Mouse (Mus musculus) embryonic facial prominence, embryonic 13.5 days (tissue): Measurements from ENCODE around the gene Cpt1b. TPM values are rescaled to one million over a fixed set of nuclear protein-coding genes. Genes with fewer than 3 reads are reported as not detected.
"Not testable (repeated sequence)": the region's sequence is repeated elsewhere in the genome, so short reads cannot be mapped to it uniquely, and the experiment has no call there.

Source experiments
- ATAC-seq: fragments of 200-750 bp; cut with Nextera tagmentation; 2 replicates; pipeline ENCODE4 v1.8.0; 2017; ENCODE audit warnings: low read depth; ENCODE audit not compliant: insufficient number of reproducible peaks, insufficient read depth, low FRiP score, low TSS enrichment
- H3K27ac ChIP-seq: fragments of 300-500 bp; sonication (generic); 2 replicates; pipeline ENCODE4 v1.5.1; 2015; ENCODE audit warnings: moderate library complexity, mild to moderate bottlenecking, inconsistent platforms
- H3K27me3 ChIP-seq: fragments of 300-500 bp; sonication (generic); 2 replicates; pipeline ENCODE4 v1.6.1; 2015; ENCODE audit warnings: mild to moderate bottlenecking, inconsistent platforms
- H3K36me3 ChIP-seq: fragments of 300-500 bp; sonication (generic); 2 replicates; pipeline ENCODE4 v1.6.1; 2015; ENCODE audit warnings: mild to moderate bottlenecking, inconsistent platforms
- H3K4me1 ChIP-seq: fragments of 300-500 bp; sonication (generic); 2 replicates; pipeline ENCODE4 v1.6.1; 2015; ENCODE audit warnings: inconsistent platforms
- H3K4me2 ChIP-seq: fragments of 300-500 bp; sonication (generic); 2 replicates; pipeline ENCODE4 v1.6.1; 2015; ENCODE audit warnings: moderate library complexity, mild to moderate bottlenecking, inconsistent platforms
- H3K4me3 ChIP-seq: fragments of 300-500 bp; sonication (generic); 2 replicates; pipeline ENCODE4 v1.5.1; 2015; ENCODE audit warnings: mild to moderate bottlenecking, inconsistent platforms
- H3K9ac ChIP-seq: fragments of 300-500 bp; sonication (generic); 2 replicates; pipeline ENCODE4 v1.6.1; 2015; ENCODE audit warnings: mild to moderate bottlenecking, inconsistent platforms
- H3K9me3 ChIP-seq: fragments of 300-500 bp; sonication (generic); 2 replicates; pipeline ENCODE4 v1.6.1; 2016; ENCODE audit warnings: inconsistent platforms
- WGBS: fragments of 180-500 bp; shearing (Covaris S2); methylation state at CpG from one replicate; pipeline ENCODE4 v1.1.7; 2015; ENCODE audit warnings: mixed read lengths; 5-methylcytosine and 5-hydroxymethylcytosine counted together
- polyA plus RNA-seq: library from polyadenylated mRNA; unstranded; fragments of >200 nt; fragmentation: Nextera tagmentation; extraction: Ambion mirVana; gene quantifications from 2 replicates; pipeline ENCODE4 v1.2.1, GENCODE M21; 2015

Gene Cpt1b
- polyA plus RNA-seq, 1 experiment from 2014 or later: 0.55 TPM

DNA sequence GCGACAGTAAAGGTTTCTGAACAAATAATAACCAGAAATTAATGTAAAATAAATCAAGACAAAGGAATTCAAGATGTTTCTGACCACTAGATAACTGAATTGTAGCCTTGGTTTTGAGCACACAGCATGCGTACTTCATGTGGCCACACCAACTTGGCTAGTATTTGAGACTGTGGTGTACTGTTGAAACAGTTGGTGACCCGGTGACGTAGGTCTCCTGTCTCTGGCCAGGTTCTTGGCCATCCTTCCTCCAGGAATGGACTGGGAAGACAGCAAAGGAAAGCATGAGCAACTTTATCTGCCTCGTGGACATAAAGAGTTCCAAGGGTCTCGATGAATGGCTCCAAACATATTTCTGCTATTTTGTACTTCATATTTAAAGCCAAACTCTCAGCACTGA is 6.1 kb upstream of the Cpt1b start:
- Histone ChIP-seq H3K27me3 (no peaks in the 10 kb centered on the region), H3K4me3 (no peak overlapping the region), H3K36me3 (peaks cover 12% of the 10 kb centered on the region), H3K4me2 (no peak overlapping the region), H3K27ac (no peak overlapping the region), H3K9ac (no peak overlapping the region), H3K9me3 (no peaks in the 10 kb centered on the region), H3K4me1 (peaks cover 9% of the 10 kb centered on the region)
- WGBS: 92% methylated on average over 6 of the region's 6 CpGs
- no peak for ATAC-seq

DNA sequence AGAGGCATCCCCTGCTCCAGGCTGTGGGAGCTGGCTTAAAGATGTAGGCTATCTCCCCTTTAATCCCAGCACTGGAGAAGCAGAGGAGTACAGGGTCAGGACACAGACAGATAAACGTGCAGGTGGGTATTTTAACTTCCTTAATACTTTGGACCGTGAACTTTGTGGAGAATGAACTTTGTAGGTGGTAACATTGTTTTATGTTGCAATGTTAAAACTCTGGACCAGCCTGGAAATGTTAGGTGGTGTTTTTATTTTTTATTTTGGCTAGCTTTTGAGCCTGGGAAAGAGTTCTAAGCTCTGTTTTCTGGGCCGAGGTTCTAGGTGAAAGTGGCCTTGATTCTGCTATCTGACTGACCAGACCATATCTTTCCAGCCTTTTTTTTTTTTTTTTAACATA is 5.6 kb upstream of the Cpt1b start:
- Histone ChIP-seq H3K9me3 (no peaks in the 10 kb centered on the region), H3K9ac (no peak overlapping the region), H3K4me1 (peaks cover 9% of the 10 kb centered on the region), H3K36me3 (peaks cover 18% of the 10 kb centered on the region), H3K4me3 (no peak overlapping the region), H3K27ac (no peak overlapping the region), H3K27me3 (no peaks in the 10 kb centered on the region), H3K4me2 (no peak overlapping the region)
- ATAC-seq: no peak
- WGBS: 87% methylated on average over 3 of the region's 3 CpGs

DNA sequence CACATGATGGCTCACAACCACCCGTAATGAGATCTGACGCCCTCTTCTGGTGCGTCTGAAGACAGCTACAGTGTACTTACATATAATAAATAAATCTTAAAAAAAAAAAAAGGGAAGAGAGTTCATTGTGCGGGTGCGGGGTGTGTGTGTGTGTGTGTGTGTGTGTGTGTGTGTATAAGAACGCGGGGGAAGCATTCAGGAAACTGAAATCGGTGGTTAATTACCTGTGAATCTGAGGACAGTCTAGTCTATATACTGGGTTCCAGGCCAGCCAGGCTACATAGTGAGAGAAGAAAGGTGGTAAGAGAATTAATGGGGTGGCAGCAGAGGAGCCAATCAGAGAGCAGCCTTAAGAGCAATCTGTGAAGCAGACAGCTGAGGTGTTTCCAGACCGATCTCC is 5.1 kb upstream of the Cpt1b start:
- Histone ChIP-seq H3K4me2 (peak overlapping the region; percentile 73; the same call in 1 of the 2 replicates), H3K36me3 (peaks cover 23% of the 10 kb centered on the region), H3K4me1 (peaks cover 12% of the 10 kb centered on the region)
- 80% methylated on average over 9 of the region's 9 CpGs for WGBS
- H3K27me3 ChIP-seq, H3K9me3 ChIP-seq, ATAC-seq, H3K4me3 ChIP-seq, H3K27ac ChIP-seq, H3K9ac ChIP-seq: not testable (repeated sequence)

DNA sequence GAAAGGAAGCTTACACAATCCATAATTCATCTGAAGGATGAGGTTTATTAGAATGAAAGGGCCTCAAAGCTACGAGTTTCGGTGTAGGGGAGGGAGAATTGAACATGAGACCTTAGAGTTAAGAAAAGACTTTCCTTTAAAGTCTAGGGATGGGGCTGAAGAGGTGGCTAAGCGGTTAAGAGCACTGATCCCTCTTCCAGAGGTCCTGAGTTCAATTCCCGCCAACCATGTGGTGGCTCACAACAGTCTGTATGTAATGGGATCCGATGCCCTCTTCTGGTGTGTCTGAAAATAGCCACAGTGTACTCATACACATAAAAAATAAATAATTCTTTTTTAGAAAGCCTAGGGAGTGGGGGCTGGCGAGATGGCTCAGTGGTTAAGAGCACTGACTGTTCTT is 4.7 kb upstream of the Cpt1b start:
- Histone ChIP-seq H3K27ac (peak overlapping the region; percentile 98), H3K4me3 (peak overlapping the region; percentile 81), H3K27me3 (no peaks in the 10 kb centered on the region), H3K9ac (peak overlapping the region; percentile 81), H3K4me1 (peaks cover 16% of the 10 kb centered on the region), H3K9me3 (no peaks in the 10 kb centered on the region), H3K36me3 (peaks cover 25% of the 10 kb centered on the region), H3K4me2 (peak overlapping the region; percentile 73)
- 45% methylated on average over 6 of the region's 6 CpGs for WGBS
- ATAC-seq: no peak

DNA sequence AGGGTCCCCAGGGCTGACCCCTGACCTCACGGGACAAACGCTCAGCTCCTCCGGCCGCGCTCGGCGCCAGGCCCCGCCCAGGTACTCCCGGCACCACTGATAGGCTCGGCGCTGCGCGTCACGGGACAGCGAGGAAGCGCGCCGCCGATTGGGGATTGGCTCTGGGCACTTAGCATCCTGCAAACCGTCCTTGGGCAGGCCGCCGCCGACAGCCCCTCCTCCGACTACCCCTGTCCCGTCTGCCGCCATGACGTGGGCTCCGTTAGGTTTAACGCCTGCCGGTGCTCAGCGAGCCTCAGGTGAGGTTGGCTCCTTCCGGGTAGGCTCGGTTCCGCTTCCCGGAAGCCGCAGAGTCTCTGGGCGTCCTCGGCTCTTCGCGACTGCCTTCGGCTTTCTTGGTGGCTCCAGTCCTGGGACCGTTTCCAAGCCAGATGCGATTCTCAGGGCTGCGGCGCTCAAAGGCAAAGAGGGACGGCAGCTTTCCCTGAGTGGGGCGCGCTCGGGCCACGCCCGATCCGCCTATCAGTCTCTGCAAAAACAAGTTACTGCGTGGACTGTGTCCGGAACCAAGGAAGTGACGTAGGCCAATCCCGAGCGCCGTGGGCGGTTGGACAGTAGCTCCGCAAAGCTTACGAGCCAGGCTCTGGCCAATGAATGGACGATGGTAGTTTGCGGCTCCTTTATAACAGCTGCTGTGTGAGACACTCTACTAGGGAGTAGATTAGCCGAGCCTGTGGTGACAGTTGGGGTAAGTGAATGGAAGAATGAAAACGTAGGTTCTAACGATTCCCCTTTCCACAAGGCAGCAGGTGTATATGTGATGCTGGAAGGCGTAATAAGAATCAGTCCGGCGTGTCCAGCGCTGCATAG is 3.9 kb upstream of the Cpt1b start, which contains the start of the genes C730034F03Rik, Gm44502 and Chkb:
Gene C730034F03Rik, plus strand, starts transcription at position 238 of the 870 bp plus-strand sequence.
Gene Gm44502, minus strand, starts transcription at position 345 of the 870 bp plus-strand sequence.
Gene Chkb, minus strand, starts transcription at position 557 of the 870 bp plus-strand sequence.
- Histone ChIP-seq H3K9me3 (no peaks in the 10 kb centered on the region), H3K27me3 (no peaks in the 10 kb centered on the region), H3K4me2 (peak within 1 kb of the TSS; percentile 73), H3K27ac (peak within 1 kb of the TSS; percentile 98), H3K4me1 (peaks cover 16% of the 10 kb centered on the region), H3K9ac (peak within 1 kb of the TSS; percentile 81), H3K4me3 (peak within 1 kb of the TSS; percentile 81), H3K36me3 (peaks cover 26% of the 10 kb centered on the region)
- WGBS: under 1% methylated on average over 70 of the region's 70 CpGs
- peak; percentile 89 for ATAC-seq

DNA sequence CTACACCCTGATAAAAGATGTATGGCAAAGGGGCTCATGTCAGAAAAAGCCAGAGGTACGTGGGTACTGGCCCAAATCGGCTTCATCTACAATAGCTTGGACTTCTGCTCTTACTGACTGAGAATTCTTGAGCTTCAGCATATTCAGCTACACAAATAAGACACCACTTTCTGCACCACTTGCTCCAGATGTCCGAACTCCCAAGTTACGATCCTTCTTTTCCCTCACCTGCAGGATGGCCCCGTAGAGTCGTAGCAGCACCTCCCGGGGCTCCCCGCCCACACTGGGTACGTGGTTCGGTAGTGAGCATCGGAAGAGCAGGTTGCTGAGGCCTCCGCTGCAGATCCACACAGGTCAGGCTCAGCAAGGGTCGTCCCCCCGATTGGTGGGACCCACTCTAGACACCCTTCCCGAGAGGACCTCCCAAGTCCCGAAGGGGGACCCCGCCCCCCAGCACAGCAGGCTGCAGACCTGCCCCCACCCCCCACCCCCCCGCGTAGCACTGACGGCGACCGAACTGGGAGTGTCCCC is 3.2 kb upstream of the Cpt1b start:
- ATAC-seq: peak; percentile 33
- peak overlapping the region; percentile 98 for H3K27ac ChIP-seq
- no peaks in the 10 kb centered on the region for H3K9me3 ChIP-seq
- no peaks in the 10 kb centered on the region for H3K27me3 ChIP-seq
- WGBS: 4% methylated on average over 21 of the region's 22 CpGs
- peak overlapping the region; percentile 73 for H3K4me2 ChIP-seq
- peaks cover 33% of the 10 kb centered on the region for H3K36me3 ChIP-seq
- H3K9ac ChIP-seq: peak overlapping the region; percentile 81
- H3K4me1 ChIP-seq: peaks cover 16% of the 10 kb centered on the region
- peak overlapping the region; percentile 81 for H3K4me3 ChIP-seq

DNA sequence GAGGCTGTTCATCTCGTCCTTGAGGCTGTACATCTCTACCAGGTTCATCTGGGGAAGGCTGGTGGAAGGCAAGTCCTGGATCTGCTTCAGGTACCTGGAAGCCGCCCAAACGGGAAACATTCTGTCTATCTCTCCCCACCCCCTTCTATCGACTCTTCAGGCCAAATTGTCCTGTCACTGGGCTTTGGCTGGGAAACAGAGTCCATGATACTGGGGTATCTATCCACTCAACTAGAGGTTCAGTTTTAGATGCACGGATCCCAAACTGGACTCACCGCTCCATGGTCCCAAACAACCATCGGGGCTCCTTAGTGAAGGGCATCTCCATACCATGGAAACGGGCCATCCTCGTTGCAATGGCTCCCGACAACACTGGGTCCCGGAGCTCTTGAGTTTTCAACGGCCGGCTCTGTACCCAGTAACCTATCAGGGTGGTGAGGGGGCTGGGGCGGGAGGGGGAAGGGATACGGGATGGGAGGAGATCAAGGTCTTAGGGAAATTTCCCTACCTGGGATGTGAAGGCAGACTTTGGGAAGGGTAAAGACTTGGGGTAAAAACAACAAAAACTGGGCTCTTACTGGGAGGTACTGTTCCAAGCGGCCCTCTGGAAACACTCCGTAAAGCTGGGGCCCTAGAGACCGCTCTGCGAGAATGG is 2.6 kb upstream of the Cpt1b start:
- Histone ChIP-seq H3K9me3 (no peaks in the 10 kb centered on the region), H3K4me3 (peak overlapping the region; percentile 81), H3K9ac (peak overlapping the region; percentile 81), H3K4me1 (peaks cover 16% of the 10 kb centered on the region), H3K27ac (no peak overlapping the region), H3K4me2 (peak overlapping the region; percentile 73), H3K27me3 (no peaks in the 10 kb centered on the region), H3K36me3 (peaks cover 36% of the 10 kb centered on the region)
- WGBS: 85% methylated on average over 19 of the region's 19 CpGs
- no peak for ATAC-seq

DNA sequence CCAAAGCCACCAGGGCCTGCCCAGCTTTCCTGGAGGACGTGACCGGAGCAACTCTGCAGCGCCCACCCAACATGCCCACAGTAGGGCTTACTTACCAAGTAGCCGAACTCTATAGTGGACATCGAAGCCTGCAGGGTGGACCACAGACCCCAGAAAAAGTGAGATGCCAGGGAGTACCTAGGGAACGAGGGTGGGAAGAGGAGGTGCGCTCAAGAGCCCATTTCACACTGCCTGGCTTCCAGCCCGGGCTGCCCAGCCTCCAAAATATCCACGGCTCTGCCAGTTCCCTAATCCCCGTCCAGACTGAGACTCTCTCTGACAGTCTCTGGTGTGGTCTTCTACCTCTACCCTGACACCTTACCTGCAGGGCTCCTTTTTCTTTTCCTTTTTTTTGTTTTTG is 1.1 kb upstream of the Cpt1b start:
- no peak overlapping the region for H3K9ac ChIP-seq
- H3K27me3 ChIP-seq: no peaks in the 10 kb centered on the region
- H3K27ac ChIP-seq: no peak overlapping the region
- H3K4me3 ChIP-seq: no peak overlapping the region
- peaks cover 16% of the 10 kb centered on the region for H3K4me1 ChIP-seq
- peaks cover 36% of the 10 kb centered on the region for H3K36me3 ChIP-seq
- WGBS: 91% methylated on average over 10 of the region's 10 CpGs
- no peaks in the 10 kb centered on the region for H3K9me3 ChIP-seq
- no peak for ATAC-seq
- H3K4me2 ChIP-seq: no peak overlapping the region

DNA sequence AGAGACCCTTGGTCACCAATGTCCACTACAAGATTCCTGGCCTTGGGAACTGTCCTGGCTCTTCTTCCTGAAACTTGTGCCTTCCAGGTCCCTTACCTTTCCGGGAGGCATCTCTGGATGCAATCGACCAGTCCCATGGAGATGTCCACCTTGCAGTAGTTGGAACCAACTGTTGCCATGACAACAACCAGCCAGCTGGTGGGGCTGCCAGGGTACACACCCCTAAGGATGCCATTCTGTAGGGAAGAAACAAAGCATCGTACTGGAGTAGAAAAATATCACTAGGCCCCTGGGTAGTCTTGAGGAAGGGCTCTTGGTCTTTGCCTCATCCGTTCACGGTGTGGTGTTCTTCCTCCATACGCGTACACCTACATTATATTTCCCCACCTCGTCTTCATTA is 1.0 kb downstream of the Cpt1b start:
- WGBS: 80% methylated on average over 8 of the region's 8 CpGs
- Histone ChIP-seq H3K9me3 (no peaks in the 10 kb centered on the region), H3K4me2 (no peak overlapping the region), H3K36me3 (peaks cover 45% of the 10 kb centered on the region), H3K4me1 (peaks cover 16% of the 10 kb centered on the region), H3K9ac (no peak overlapping the region), H3K27ac (no peak overlapping the region), H3K27me3 (no peaks in the 10 kb centered on the region), H3K4me3 (no peak overlapping the region)
- ATAC-seq: no peak

DNA sequence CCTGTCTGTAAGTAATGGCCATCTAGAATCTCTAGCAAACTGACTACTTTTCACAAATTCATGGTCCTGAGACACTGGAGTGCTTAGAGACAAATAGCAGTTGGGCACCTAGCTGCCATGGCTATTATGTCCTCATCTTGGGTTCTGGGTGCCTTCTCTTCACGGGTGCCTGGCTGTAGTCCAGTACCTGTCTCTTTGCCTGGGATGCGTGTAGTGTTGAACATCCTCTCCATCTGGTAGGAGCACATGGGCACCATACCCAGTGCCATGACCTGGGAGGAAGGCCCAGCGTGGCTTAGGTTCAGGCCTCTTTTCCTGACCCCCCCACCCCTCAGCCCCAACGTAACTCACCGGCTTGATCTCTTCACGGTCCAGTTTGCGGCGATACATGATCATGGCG is 3.7 kb downstream of the Cpt1b start:
- H3K9me3 ChIP-seq: no peaks in the 10 kb centered on the region
- WGBS: 88% methylated on average over 9 of the region's 9 CpGs
- no peak overlapping the region for H3K4me3 ChIP-seq
- H3K27me3 ChIP-seq: no peaks in the 10 kb centered on the region
- no peak overlapping the region for H3K27ac ChIP-seq
- no peak overlapping the region for H3K9ac ChIP-seq
- no peak overlapping the region for H3K4me2 ChIP-seq
- H3K36me3 ChIP-seq: peaks cover 39% of the 10 kb centered on the region
- peaks cover 7% of the 10 kb centered on the region; the same call in 1 of the 2 replicates for H3K4me1 ChIP-seq
- no peak for ATAC-seq

DNA sequence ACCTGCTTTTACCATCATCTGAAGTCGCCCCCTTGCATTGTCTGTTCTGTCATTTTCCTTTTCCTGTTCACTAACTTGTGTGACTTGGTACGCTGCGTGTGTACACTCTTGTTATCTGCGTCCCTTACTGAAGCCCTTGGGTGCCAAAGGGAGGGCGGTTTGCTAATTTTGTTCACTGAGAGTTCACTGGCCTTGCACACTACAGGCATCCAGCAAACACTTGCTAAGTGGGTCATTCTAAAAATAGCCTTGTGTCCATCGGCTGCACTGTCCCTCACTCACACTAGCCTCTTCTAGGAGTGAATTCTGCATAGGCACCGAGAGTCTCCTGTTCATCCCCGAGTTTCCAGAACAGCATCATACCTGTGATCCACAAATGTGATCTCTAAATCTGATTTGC is 10.4 kb downstream of the Cpt1b start:
- 88% methylated on average over 8 of the region's 8 CpGs for WGBS

More for the DNA sequence above, 10.4 kb downstream of the Cpt1b start:
- H3K9me3 ChIP-seq: no peaks in the 10 kb centered on the region
- no peak overlapping the region for H3K4me3 ChIP-seq
- H3K27me3 ChIP-seq: no peaks in the 10 kb centered on the region
- no peak overlapping the region for H3K9ac ChIP-seq
- H3K4me1 ChIP-seq: no peaks in the 10 kb centered on the region
- H3K27ac ChIP-seq: no peak overlapping the region
- ATAC-seq: no peak
- H3K36me3 ChIP-seq: peaks cover 12% of the 10 kb centered on the region
- H3K4me2 ChIP-seq: no peak overlapping the region
